Mouse (Mus musculus): ENCODE measurements around the gene Hook1. TPM values are rescaled to one million over a fixed set of nuclear protein-coding genes. Genes with fewer than 3 reads are reported as not detected.

Gene Hook1
- polyA plus RNA-seq, 1 experiment from 2014 or later, result 15.9 TPM

Other genes starting within 250 kb of the Hook1 start
- not detected in 2 replicates for gene Cyp2j13, start 110.3 kb downstream of the Hook1 start, polyA plus RNA-seq (2015; fragmentation: Nextera tagmentation; extraction: Ambion mirVana)
- gene Cyp2j12, start 173.9 kb downstream of the Hook1 start, polyA plus RNA-seq (2015; fragmentation: Nextera tagmentation; extraction: Ambion mirVana), result not detected in 2 replicates